Mouse (Mus musculus): ENCODE measurements at regions not wholly inside any gene's neighbourhood (a gene's known extent, or its start where the extent isn't known, plus 50 kb on each side); places are given as distances from the start of the nearest gene placed in this dataset.

DNA sequence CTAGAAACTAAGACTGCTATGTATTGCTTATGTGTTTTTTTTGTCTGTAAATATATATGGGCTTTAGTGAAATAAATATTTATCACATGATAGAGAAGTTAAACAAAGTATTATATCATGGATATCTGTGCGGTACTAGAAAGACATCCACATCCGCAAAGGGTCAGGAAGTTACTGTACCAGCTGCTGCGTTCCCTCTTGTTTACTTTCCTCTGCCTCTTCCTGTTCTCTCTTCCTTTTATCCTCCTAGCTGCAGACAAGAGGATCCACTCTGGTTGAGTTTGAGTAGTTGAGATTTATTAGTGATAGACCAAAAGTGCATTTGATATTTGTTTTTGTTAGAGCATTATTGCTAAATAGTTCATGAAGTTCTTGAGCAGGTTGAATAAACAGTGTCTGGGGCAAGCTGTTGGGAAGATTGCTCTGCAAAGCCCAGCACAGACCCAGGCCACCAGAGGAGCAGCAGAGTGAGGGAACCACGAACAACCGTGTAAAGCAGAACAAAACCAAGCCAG lies 106.6 kb upstream of the Adra1b start:
- 33% methylated on average over 5 of the region's 5 CpGs for WGBS
- Histone ChIP-seq H3K9ac (ENCODE audit: low read length) (no peak overlapping the region), H3K9me3 (ENCODE audit: control insufficient read depth, low read length) (no peaks in the 10 kb centered on the region), H3K27ac (replicated peaks) (no peak overlapping the region), H3K4me2 (replicated peaks; ENCODE audit: low read depth) (no peak overlapping the region), H3K4me3 (ENCODE audit: low read depth, low read length) (no peak overlapping the region), H3K27me3 (ENCODE audit: control insufficient read depth, insufficient read depth, low read length) (no peaks in the 10 kb centered on the region), H3K4me1 (replicated peaks; ENCODE audit: control insufficient read depth, insufficient read depth) (no peaks in the 10 kb centered on the region), H3K36me3 (ENCODE audit: control insufficient read depth, insufficient read depth, low read length) (no peaks in the 10 kb centered on the region)
- ATAC-seq (ENCODE audit: low FRiP score, low TSS enrichment) (no peak), DNase-seq (ENCODE audit: low spot score) (no peak)
- no peak for TF ChIP-seq EP300 (optimal IDR thresholded peaks at IDR 0.05)
- TF ChIP-seq CTCF (IDR thresholded peaks at IDR 0.05; ENCODE audit: low read depth) = 0 out of 2 replicates have a peak, but pooled peaks have one; percentile 3

DNA sequence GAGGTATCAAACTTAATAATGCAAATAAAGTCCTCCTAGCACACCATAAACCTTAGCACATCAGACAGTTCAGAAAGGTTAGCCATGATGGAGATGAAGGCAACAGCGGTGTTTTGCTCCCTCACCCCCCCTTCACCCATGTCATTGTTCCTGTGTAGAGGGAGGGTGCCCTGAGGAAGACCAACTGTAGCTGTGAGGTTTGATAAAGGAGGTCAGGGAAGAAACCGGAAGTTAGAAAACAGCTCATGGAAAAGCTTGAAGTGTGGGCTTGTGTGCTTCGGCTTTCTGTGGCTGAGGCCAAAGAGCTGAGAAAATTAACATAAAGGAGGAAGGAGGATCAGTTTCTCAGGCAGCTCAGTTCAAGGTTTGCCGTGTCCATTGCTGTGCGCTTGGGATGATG lies 111.3 kb upstream of the Adra1b start:
- Histone ChIP-seq H3K9me3 (ENCODE audit: control insufficient read depth, low read length) (no peaks in the 10 kb centered on the region), H3K27ac (replicated peaks) (no peak overlapping the region), H3K27me3 (ENCODE audit: control insufficient read depth, insufficient read depth, low read length) (no peaks in the 10 kb centered on the region), H3K36me3 (ENCODE audit: control insufficient read depth, insufficient read depth, low read length) (no peaks in the 10 kb centered on the region), H3K4me1 (replicated peaks; ENCODE audit: control insufficient read depth, insufficient read depth) (no peaks in the 10 kb centered on the region), H3K4me3 (ENCODE audit: low read depth, low read length) (no peak overlapping the region), H3K4me2 (replicated peaks; ENCODE audit: low read depth) (no peak overlapping the region), H3K9ac (ENCODE audit: low read length) (no peak overlapping the region)
- 78% methylated on average over 5 of the region's 5 CpGs for WGBS
- DNase-seq (ENCODE audit: low spot score) (no peak), ATAC-seq (ENCODE audit: low FRiP score, low TSS enrichment) (no peak)
- TF ChIP-seq EP300 (optimal IDR thresholded peaks at IDR 0.05) (no peak), CTCF (IDR thresholded peaks at IDR 0.05; ENCODE audit: low read depth) (no peak)

DNA sequence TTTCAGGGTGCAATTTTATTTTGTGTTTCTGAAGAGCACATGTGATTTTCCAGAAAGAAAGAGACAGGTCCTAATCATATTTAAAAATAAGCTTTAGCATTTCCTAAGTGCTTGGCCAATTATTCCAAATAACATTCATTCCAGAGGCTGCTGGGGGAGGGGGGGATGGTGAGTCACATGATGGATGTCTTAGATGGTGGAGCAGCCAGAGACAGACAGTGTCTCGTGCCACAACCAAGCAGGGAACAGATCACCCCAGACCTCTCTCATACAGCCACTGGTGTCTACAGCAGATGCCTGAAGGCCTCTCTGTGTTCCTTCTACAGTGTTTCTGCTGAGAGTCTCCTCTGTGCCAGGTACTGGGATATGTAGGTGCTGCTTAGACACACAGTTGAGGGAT lies 112.8 kb upstream of the Adra1b start:
- H3K9ac ChIP-seq (ENCODE audit: low read length) = no peak overlapping the region
- no peak overlapping the region for H3K4me3 ChIP-seq (ENCODE audit: low read depth, low read length)
- no peak for TF ChIP-seq CTCF (IDR thresholded peaks at IDR 0.05; ENCODE audit: low read depth)
- TF ChIP-seq EP300 (optimal IDR thresholded peaks at IDR 0.05) = no peak
- no peaks in the 10 kb centered on the region for H3K9me3 ChIP-seq (ENCODE audit: control insufficient read depth, low read length)
- 12% methylated on average over 1 of the region's 1 CpGs for WGBS
- no peaks in the 10 kb centered on the region for H3K27me3 ChIP-seq (ENCODE audit: control insufficient read depth, insufficient read depth, low read length)
- ATAC-seq (ENCODE audit: low FRiP score, low TSS enrichment) (0 out of 2 replicates have a peak, but pooled peaks have one; percentile 18), DNase-seq (ENCODE audit: low spot score) (no peak)
- H3K4me2 ChIP-seq (replicated peaks; ENCODE audit: low read depth) = no peak overlapping the region
- H3K36me3 ChIP-seq (ENCODE audit: control insufficient read depth, insufficient read depth, low read length) = no peaks in the 10 kb centered on the region
- H3K4me1 ChIP-seq (replicated peaks; ENCODE audit: control insufficient read depth, insufficient read depth) = no peaks in the 10 kb centered on the region
- H3K27ac ChIP-seq (replicated peaks) = no peak overlapping the region

DNA sequence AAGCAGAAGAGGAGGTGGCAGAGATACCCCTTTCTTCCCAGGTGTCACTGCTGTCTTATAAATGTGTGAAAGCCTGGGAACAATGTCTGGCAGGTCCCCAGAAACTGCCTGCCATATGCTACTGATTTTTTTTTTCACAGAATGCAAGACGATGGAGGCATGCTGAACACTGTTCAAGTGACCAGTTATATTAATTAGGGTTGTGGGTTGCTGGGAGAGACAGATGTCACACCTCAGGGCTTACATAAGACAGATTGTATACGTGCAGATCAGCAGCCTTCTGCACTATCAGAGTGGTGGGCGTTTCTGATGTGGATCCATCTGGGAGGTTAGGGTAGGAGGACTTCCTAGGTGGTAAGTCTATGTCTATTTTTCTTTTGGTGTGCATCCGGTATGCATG lies 120.6 kb upstream of the Adra1b start:
- 66% methylated on average over 4 of the region's 4 CpGs for WGBS
- Histone ChIP-seq H3K9me3 (ENCODE audit: control insufficient read depth, low read length) (no peaks in the 10 kb centered on the region), H3K4me1 (replicated peaks; ENCODE audit: control insufficient read depth, insufficient read depth) (no peaks in the 10 kb centered on the region), H3K4me3 (ENCODE audit: low read depth, low read length) (no peak overlapping the region), H3K36me3 (ENCODE audit: control insufficient read depth, insufficient read depth, low read length) (no peaks in the 10 kb centered on the region), H3K4me2 (replicated peaks; ENCODE audit: low read depth) (no peak overlapping the region), H3K27me3 (ENCODE audit: control insufficient read depth, insufficient read depth, low read length) (no peaks in the 10 kb centered on the region), H3K9ac (ENCODE audit: low read length) (no peak overlapping the region), H3K27ac (replicated peaks) (no peak overlapping the region)
- TF ChIP-seq EP300 (optimal IDR thresholded peaks at IDR 0.05) (no peak), CTCF (IDR thresholded peaks at IDR 0.05; ENCODE audit: low read depth) (no peak)
- DNase-seq (ENCODE audit: low spot score) = no peak
- no peak for ATAC-seq (ENCODE audit: low FRiP score, low TSS enrichment)

DNA sequence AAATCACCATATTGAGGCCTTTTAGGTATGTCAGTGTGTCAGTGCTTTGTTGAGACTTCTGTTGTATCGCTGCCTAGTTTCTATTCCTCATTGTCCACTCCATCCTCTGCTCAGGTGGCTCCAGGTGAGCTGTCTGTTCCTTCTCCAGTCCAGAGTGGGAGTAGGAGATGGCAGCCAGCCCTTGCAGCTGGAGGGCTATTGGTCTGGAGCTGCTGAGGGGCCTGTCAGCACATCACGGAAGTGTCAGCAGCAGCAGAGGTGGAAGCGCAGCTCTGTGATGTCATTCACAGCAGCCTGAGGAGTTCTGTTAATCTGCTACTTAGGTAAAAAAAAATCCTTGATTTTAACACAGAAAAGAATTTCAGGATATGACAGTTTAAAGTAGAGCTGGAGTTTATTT lies 126.0 kb upstream of the Adra1b start:
- H3K9ac ChIP-seq (ENCODE audit: low read length) = no peak overlapping the region
- no peak overlapping the region for H3K4me3 ChIP-seq (ENCODE audit: low read depth, low read length)
- no peak overlapping the region for H3K27ac ChIP-seq (replicated peaks)
- no peaks in the 10 kb centered on the region for H3K36me3 ChIP-seq (ENCODE audit: control insufficient read depth, insufficient read depth, low read length)
- 65% methylated on average over 3 of the region's 3 CpGs for WGBS
- DNase-seq (ENCODE audit: low spot score) (no peak), ATAC-seq (ENCODE audit: low FRiP score, low TSS enrichment) (no peak)
- H3K4me2 ChIP-seq (replicated peaks; ENCODE audit: low read depth) = no peak overlapping the region
- TF ChIP-seq CTCF (IDR thresholded peaks at IDR 0.05; ENCODE audit: low read depth) (no peak), EP300 (optimal IDR thresholded peaks at IDR 0.05) (no peak)
- no peaks in the 10 kb centered on the region for H3K4me1 ChIP-seq (replicated peaks; ENCODE audit: control insufficient read depth, insufficient read depth)
- no peaks in the 10 kb centered on the region for H3K9me3 ChIP-seq (ENCODE audit: control insufficient read depth, low read length)
- H3K27me3 ChIP-seq (ENCODE audit: control insufficient read depth, insufficient read depth, low read length) = no peaks in the 10 kb centered on the region

DNA sequence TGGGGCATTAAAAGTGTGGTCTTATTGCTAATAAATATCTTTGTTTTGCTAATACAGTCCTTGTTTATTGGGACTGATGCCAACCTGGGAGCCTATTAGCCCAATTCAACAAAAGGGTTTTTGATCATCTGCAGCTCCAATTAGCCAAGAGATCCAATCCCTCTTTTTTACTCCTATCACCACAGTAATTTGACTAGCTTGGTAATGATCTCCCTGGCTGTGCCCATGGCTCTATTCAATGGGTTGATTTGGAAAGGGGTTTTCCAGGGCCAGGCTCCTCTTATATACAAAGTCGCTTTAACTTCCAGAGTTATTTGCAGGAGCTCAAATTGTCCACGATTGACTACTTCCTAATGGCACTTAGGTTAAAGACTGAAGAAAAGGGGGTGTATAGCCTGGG lies 145.1 kb upstream of the Adra1b start:
- no peak for ATAC-seq (ENCODE audit: low FRiP score, low TSS enrichment)
- H3K9ac ChIP-seq (ENCODE audit: low read length) = no peak overlapping the region
- WGBS = 57% methylated on average over 2 of the region's 2 CpGs
- TF ChIP-seq CTCF (IDR thresholded peaks at IDR 0.05; ENCODE audit: low read depth) (no peak), EP300 (optimal IDR thresholded peaks at IDR 0.05) (no peak)
- DNase-seq (ENCODE audit: low spot score) = no peak
- H3K4me1 ChIP-seq (replicated peaks; ENCODE audit: control insufficient read depth, insufficient read depth) = no peaks in the 10 kb centered on the region
- H3K27ac ChIP-seq (replicated peaks) = no peak overlapping the region
- no peaks in the 10 kb centered on the region for H3K9me3 ChIP-seq (ENCODE audit: control insufficient read depth, low read length)
- no peaks in the 10 kb centered on the region for H3K36me3 ChIP-seq (ENCODE audit: control insufficient read depth, insufficient read depth, low read length)
- H3K27me3 ChIP-seq (ENCODE audit: control insufficient read depth, insufficient read depth, low read length) = no peaks in the 10 kb centered on the region
- H3K4me3 ChIP-seq (ENCODE audit: low read depth, low read length) = no peak overlapping the region
- no peak overlapping the region for H3K4me2 ChIP-seq (replicated peaks; ENCODE audit: low read depth)
